Mouse (Mus musculus): ENCODE results near the gene Bend6. TPM values are rescaled to one million over a fixed set of nuclear protein-coding genes. Genes with fewer than 3 reads are reported as not detected.
A peak's percentile ranks its signal among the peaks of the same experiment; 100 is the strongest.
"Not testable (repeated sequence)": the region's sequence is repeated elsewhere in the genome, so short reads cannot be mapped to it uniquely, and the experiment has no call there.

Bend6 gene
- total RNA-seq, 2 experiments from 2014 or later, result 0.60 to 1.1 TPM

- intact Hi-C loops (cut with DNase I; ENCODE audit: low total_unique reads), result no loop called here
- DNase-seq, result no peak
Observed at GRCm38 (mm10) chr1:33911589-33911988, 4.0 kb upstream of the Bend6 start.

GRCm38 (mm10) chr1:33908191-33908962 is 761 bp upstream of the Bend6 start, which contains the start of gene Dst:
Gene Dst (plus strand): TSS chr1:33908225.
- DNase-seq, result no peak
- intact Hi-C loops (cut with DNase I; ENCODE audit: low total_unique reads), result no loop called here

DNA sequence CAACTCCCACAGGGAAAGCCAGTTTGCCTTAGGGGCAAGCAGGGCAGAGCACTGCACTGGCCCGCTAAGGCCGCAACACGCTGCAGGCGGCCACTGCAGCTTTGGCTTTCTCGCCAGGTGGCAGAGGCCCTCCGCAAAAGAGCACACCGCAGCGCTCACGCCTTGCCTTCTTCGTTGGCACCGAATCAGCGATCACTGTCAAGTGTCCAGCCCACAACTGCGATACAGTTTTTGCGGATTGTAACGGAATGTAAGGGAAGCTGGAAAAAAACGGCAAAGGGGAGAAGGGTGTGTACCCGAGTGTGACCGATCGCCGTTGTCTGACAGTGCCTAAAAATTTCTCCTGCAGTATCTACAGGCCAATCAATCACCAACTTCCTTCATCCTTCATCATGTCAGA is 689 bp downstream of the Bend6 start:
- DNase-seq, result no peak
- intact Hi-C loops (cut with DNase I; ENCODE audit: low total_unique reads), result no loop called here

DNA sequence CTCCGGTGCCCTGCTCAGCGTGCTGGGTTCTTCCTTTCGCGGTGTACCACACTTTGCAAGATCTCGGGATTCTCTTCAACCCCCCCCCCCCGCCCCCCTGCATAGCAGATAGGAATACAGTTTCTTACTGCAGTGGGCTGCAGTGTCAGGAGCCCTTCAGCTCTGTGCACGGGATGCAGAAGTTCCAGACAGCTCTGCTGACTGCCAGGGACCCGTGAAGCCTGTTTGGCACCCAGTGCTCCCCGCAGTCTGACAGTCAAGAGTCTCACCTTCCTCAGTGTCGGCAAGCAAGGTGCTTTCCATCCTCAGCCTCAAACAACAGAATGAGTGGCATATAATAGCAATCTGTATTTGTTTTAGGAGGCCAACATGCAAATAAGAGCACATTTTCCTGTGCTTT is 1.4 kb downstream of the Bend6 start:
- no peak for DNase-seq
- intact Hi-C loops (cut with DNase I; ENCODE audit: low total_unique reads), result no loop called here

- peak; percentile 16 for DNase-seq
- intact Hi-C loops (cut with DNase I; ENCODE audit: low total_unique reads), result no loop called here
Observed at GRCm38 (mm10) chr1:33903587-33903986, 4.0 kb downstream of the Bend6 start.

- DNase-seq, result no peak
- intact Hi-C loops (cut with DNase I; ENCODE audit: low total_unique reads), result no loop called here
Observed at GRCm38 (mm10) chr1:33900175-33900574, 7.4 kb downstream of the Bend6 start.

DNA sequence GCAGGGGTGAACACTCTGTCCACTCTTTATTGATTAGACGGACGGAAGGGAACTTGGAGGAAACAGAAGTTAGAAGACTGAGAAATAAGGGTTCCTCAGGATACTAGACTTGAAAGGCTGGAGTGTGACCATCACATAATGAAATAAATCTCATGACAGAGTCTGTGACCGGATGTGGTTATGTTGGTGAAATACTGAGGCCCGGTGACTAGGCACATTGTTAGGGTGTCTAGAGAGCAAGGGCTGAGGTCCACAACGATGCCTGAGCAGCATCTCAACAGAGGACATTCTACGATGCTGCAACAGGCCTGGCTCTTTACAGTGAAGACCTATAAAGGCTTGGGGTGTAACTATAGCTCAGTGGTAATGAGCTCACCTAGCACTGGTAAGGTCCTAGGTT is 9.2 kb downstream of the Bend6 start:
- DNase-seq, result no peak
- intact Hi-C loops (cut with DNase I; ENCODE audit: low total_unique reads), result no loop called here

DNA sequence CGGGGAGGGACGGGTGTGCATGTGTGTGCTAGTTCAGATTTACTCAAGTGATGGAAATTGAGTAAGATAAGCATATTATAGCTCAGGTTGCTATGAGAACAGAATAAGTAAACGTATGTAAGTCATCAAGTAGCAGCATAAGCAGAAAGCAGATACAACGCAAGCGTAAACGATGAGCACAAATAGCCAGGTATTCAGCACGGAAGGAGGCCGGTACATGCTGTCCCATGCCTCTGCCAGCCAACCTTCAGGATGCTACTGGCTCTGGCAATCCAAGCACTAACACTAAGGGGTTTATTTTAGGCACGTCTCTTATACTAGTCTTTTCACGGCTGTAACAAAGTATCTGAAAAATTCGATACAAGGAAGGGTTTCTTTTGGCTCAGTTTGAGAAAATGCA is 10.2 kb downstream of the Bend6 start:
- intact Hi-C loops (cut with DNase I; ENCODE audit: low total_unique reads), result no loop called here
- DNase-seq, result no peak

- intact Hi-C loops (cut with DNase I; ENCODE audit: low total_unique reads), result no loop called here
- no peak for DNase-seq
Observed at GRCm38 (mm10) chr1:33896666-33897065, 10.9 kb downstream of the Bend6 start.

DNA sequence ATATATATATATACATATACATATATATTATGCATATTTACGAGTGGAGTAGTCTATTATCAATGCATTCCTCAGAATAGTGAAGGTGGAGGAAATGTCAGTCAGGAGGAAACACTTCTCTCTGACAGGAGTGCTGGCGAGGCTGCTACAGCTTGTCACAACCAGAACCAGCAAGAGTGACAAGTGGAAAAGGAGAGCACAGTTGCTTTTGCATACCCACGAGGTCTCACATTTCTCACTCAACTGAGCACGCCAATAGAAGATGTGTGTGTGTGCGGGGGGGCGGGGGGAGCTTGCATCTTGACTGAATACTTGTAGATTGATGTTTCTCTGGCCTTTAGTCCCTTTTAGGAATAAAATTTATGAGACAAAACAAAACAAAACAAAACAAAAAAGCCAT is 11.5 kb downstream of the Bend6 start:
- intact Hi-C loops (cut with DNase I; ENCODE audit: low total_unique reads), result no loop called here
- DNase-seq, result no peak

DNA sequence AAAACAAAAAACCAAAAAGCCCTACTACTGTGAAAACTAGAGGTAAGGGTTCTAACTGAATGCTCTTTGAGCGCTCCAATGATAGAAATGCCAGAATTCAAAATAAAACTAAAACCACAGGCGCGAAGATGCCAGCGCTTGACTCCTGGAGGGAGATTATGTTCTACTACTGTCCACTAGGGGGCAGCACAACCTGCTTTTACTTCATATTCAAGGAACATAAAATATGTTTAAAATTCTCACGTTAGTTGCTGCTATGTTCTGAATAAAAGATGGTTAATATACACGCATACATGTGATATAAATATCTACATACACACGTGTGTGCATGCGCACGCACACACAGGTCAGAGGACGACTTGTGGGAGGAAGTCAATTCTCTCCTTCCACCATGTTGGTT is 14.8 kb downstream of the Bend6 start:
- DNase-seq, result peak; percentile 50
- intact Hi-C loops (cut with DNase I; ENCODE audit: low total_unique reads), result loop anchor here (2.0 kb wide), 1 partner anchor 74 kb away; no protein-coding TSS in a partner anchor

DNA sequence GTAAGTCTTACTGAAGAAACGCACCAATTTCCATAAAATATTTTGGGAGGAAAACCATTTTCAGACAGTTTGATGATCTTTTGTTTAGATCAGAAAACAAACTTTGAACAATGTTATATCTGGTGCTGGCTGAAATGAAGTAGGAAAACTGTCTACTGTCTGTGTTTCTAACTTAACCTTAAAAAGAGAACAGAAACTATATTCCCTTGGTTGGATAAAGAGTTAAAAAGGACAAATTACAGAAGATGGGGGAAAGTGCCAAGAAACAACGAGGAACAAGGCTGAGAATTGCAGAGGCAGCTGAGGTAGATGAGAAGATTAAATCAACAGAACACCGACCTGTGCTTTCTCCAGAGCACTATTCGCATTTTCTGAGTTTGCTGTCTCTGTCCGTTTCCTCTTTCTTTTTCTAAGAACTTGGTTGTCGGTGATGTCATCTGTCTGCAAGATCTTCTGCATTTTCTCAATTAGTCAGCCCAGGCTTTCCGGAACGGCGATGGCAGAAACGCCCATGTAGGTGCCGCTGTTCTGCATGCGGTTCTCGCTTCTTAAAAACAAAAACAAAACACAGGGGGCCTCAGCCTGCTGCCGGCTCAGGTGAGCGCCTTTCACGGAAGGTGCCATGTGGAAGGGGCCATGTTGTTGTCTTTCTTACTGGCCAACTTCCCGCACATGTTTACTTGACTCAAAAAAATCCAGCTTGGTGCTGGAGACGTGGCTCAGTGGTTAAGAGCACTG is 24.3 kb downstream of the Bend6 start:
- peak; percentile 5 for DNase-seq
- intact Hi-C loops (cut with DNase I; ENCODE audit: low total_unique reads), result no loop called here

- intact Hi-C loops (cut with DNase I; ENCODE audit: low total_unique reads), result no loop called here
- DNase-seq, result no peak
Observed at GRCm38 (mm10) chr1:33878170-33878569, 29.4 kb downstream of the Bend6 start.

GRCm38 (mm10) chr1:33876416-33876815 is 31.2 kb downstream of the Bend6 start:
- intact Hi-C loops (cut with DNase I; ENCODE audit: low total_unique reads), result no loop called here
- DNase-seq, result no peak

DNA sequence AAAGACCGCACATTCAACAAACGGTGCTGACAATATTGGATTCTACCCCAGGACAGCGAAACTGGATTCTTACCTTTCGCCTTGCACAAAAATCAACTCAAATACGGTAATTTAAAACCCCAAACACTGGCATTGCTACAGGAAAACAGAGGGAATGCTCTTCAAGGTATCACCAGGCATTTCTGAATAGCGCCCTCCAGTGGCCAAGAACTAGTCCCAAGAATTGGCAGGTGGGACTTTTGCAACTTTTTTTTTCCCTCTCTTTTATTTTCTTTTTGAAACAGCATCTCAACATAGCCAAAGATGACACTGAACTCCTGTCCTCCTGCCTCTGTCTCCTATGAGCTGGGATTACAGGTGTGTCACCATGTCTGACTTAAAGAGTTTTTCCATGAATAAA is 31.9 kb downstream of the Bend6 start:
- intact Hi-C loops (cut with DNase I; ENCODE audit: low total_unique reads), result no loop called here
- DNase-seq, result no peak

- intact Hi-C loops (cut with DNase I; ENCODE audit: low total_unique reads), result no loop called here
- DNase-seq, result no peak
Observed at GRCm38 (mm10) chr1:33873561-33873960, 34.1 kb downstream of the Bend6 start.

- intact Hi-C loops (cut with DNase I; ENCODE audit: low total_unique reads), result no loop called here
- DNase-seq, result no peak
Observed at GRCm38 (mm10) chr1:33869437-33869836, 38.2 kb downstream of the Bend6 start.

DNA sequence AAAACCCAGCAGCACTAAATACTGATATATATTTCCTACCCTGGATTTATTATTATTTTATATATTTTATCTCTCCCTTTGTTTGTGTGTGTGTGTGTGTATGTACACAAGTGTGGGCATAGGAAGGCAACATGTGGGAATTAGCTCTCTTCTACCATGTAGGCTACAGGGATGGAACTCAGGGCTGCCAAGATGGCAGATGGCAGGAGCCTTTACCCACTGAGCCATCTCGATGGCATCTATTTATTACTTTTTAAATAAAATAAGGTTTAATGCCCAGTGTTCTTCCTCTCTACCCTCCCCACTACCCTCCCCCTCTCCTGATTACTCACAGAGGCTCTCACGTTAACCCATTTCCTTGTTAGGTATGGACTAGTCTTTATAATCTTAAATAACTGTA is 38.6 kb downstream of the Bend6 start:
- intact Hi-C loops (cut with DNase I; ENCODE audit: low total_unique reads), result no loop called here
- no peak for DNase-seq

- intact Hi-C loops (cut with DNase I; ENCODE audit: low total_unique reads), result no loop called here
- DNase-seq, result no peak
Observed at GRCm38 (mm10) chr1:33846807-33847206, 60.8 kb downstream of the Bend6 start.

DNA sequence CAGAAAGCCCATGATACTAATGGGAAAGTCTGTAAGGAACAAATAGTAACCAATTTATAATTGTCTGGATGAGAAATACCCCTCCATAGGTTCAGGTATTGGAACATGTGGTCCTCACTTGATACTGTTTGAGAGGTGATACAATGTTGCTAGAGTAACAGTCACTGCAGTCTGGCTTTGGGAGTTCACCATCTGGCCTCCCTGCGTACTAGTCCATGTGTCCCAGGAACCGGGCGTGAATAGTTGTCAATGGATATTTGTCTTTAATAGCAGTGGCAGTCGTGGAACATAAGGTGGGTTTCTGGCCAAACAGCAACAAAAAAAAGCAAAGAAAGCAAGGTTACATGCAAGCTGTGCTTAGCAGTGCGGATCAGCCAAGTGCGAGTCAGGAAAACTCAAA is 63.8 kb downstream of the Bend6 start:
- DNase-seq, result no peak
- intact Hi-C loops (cut with DNase I; ENCODE audit: low total_unique reads), result no loop called here

DNA sequence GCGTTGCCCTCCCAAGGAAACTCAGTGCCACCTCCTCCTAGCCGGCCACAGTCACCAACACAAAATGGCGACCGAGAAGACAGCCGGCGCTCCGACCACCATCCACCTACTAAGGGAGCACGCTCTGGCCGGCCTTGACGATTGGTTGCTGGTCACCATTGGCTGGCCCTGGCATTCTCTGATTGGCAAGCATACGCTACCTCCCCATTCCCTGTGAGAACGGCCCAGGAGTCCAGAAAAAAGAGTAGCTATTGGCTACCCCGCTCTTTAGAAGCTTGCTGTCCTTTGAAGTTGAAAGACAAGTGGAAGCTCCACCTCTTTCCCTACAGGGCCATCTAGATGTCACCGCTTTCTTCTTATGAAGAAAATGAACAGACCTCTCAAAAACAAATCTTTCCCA is 68.7 kb downstream of the Bend6 start:
- DNase-seq; intact Hi-C loops (cut with DNase I; ENCODE audit: low total_unique reads): not testable (repeated sequence)
